Mouse (Mus musculus): ENCODE results near the gene Sec22a. TPM values are rescaled to one million over a fixed set of nuclear protein-coding genes. Genes with fewer than 3 reads are reported as not detected.

Sec22a gene
- polyA plus RNA-seq, 1 experiment from 2014 or later, result 37.3 TPM

DNA sequence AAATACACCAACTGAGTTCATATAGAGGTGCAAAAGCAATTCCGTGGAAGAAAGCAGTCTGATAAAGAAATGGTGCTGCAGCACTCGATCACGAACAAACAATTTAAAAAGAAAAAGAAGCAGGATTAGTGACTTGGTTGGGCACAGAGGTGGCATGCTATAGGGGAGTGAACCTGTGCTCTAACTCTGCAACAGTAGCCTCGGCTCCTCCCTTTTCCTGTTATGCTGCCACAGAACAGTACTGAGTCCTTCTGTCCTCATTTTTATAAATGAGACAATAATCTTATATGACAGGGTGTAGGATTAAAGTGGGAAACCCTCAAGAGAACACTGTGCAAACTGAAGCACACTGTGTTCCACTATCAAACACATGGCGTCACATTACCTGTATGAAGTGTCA lies 46.3 kb downstream of the Sec22a start:
- WGBS, result 88% methylated on average over 5 of the region's 5 CpGs
- H3K9me3 ChIP-seq (ENCODE audit: control insufficient read depth, low read length), result no peaks in the 10 kb centered on the region
- H3K4me2 ChIP-seq (ENCODE audit: low read length), result no peak overlapping the region
- H3K9ac ChIP-seq (ENCODE audit: low read depth, low read length), result no peak overlapping the region
- no peak for ATAC-seq
- no peak overlapping the region for H3K27ac ChIP-seq (ENCODE audit: low read depth, low read length)
- H3K27me3 ChIP-seq (replicated peaks; ENCODE audit: control insufficient read depth, insufficient read depth, low read length), result no peaks in the 10 kb centered on the region
- H3K4me3 ChIP-seq (ENCODE audit: low read length), result no peak overlapping the region
- peaks cover 7% of the 10 kb centered on the region; the same call in 1 of the 2 replicates for H3K36me3 ChIP-seq (ENCODE audit: control insufficient read depth, insufficient read depth, low read length)
- H3K4me1 ChIP-seq (ENCODE audit: control insufficient read depth, insufficient read depth, low read depth, low read length), result peaks cover 2% of the 10 kb centered on the region; the same call in 1 of the 2 replicates

GRCm38 (mm10) chr16:35316856-35317264 lies 46.9 kb downstream of the Sec22a start:
- no peak for ATAC-seq
- Histone ChIP-seq H3K27ac (ENCODE audit: low read depth, low read length) (no peak overlapping the region), H3K4me3 (ENCODE audit: low read length) (no peak overlapping the region), H3K9ac (ENCODE audit: low read depth, low read length) (no peak overlapping the region), H3K27me3 (replicated peaks; ENCODE audit: control insufficient read depth, insufficient read depth, low read length) (no peaks in the 10 kb centered on the region), H3K4me2 (ENCODE audit: low read length) (no peak overlapping the region), H3K36me3 (ENCODE audit: control insufficient read depth, insufficient read depth, low read length) (peaks cover 7% of the 10 kb centered on the region; the same call in 1 of the 2 replicates), H3K9me3 (ENCODE audit: control insufficient read depth, low read length) (no peaks in the 10 kb centered on the region), H3K4me1 (ENCODE audit: control insufficient read depth, insufficient read depth, low read depth, low read length) (peaks cover 2% of the 10 kb centered on the region)

GRCm38 (mm10) chr16:35315496-35315895 lies 48.2 kb downstream of the Sec22a start:
- H3K27me3 ChIP-seq (replicated peaks; ENCODE audit: control insufficient read depth, insufficient read depth, low read length), result no peaks in the 10 kb centered on the region
- ATAC-seq, result no peak
- no peak overlapping the region for H3K27ac ChIP-seq (ENCODE audit: low read depth, low read length)
- H3K4me3 ChIP-seq (ENCODE audit: low read length), result no peak overlapping the region
- H3K9me3 ChIP-seq (ENCODE audit: control insufficient read depth, low read length), result no peaks in the 10 kb centered on the region
- 42% methylated on average over 3 of the region's 3 CpGs for WGBS
- H3K36me3 ChIP-seq (ENCODE audit: control insufficient read depth, insufficient read depth, low read length), result peaks cover 7% of the 10 kb centered on the region; the same call in 1 of the 2 replicates
- no peak overlapping the region for H3K4me2 ChIP-seq (ENCODE audit: low read length)
- H3K9ac ChIP-seq (ENCODE audit: low read depth, low read length), result no peak overlapping the region
- H3K4me1 ChIP-seq (ENCODE audit: control insufficient read depth, insufficient read depth, low read depth, low read length), result peaks cover 2% of the 10 kb centered on the region

DNA sequence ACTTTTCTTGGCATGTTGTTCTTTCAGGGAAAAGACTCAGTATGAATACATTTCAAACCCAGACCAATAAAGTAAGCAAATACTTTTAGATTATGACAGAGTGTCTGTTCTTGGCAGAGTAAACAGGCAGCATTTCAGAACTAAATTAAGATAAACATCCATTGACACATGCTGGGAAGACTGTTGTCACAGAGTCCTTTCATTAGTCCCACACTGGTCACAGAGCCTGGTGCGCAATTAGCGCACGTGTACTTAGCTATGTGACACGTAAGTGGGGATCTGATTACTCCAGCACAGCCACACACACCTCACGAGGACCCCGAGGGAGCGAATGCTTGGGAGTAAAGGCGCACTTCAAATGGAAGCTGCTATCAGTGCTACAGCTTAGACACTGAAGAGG lies 52.1 kb downstream of the Sec22a start:
- peak; percentile 54; the same call in 1 of the 2 replicates for ATAC-seq

GRCm38 (mm10) chr16:35310551-35311110 lies 53.1 kb downstream of the Sec22a start:
- Histone ChIP-seq H3K27ac (ENCODE audit: low read depth, low read length) (no peak overlapping the region), H3K36me3 (ENCODE audit: control insufficient read depth, insufficient read depth, low read length) (peaks cover 7% of the 10 kb centered on the region; the same call in 1 of the 2 replicates), H3K9me3 (ENCODE audit: control insufficient read depth, low read length) (no peaks in the 10 kb centered on the region), H3K4me1 (ENCODE audit: control insufficient read depth, insufficient read depth, low read depth, low read length) (no peaks in the 10 kb centered on the region; the same call in 1 of the 2 replicates), H3K27me3 (replicated peaks; ENCODE audit: control insufficient read depth, insufficient read depth, low read length) (no peaks in the 10 kb centered on the region), H3K9ac (ENCODE audit: low read depth, low read length) (no peak overlapping the region), H3K4me2 (ENCODE audit: low read length) (no peak overlapping the region), H3K4me3 (ENCODE audit: low read length) (no peak overlapping the region)
- 59% methylated on average over 2 of the region's 2 CpGs for WGBS
- no peak for ATAC-seq

More for the DNA sequence above, 52.1 kb downstream of the Sec22a start:
- 43% methylated on average over 8 of the region's 8 CpGs for WGBS
- Histone ChIP-seq H3K4me2 (ENCODE audit: low read length) (no peak overlapping the region), H3K9ac (ENCODE audit: low read depth, low read length) (no peak overlapping the region), H3K4me1 (ENCODE audit: control insufficient read depth, insufficient read depth, low read depth, low read length) (no peaks in the 10 kb centered on the region; the same call in 1 of the 2 replicates), H3K4me3 (ENCODE audit: low read length) (no peak overlapping the region), H3K36me3 (ENCODE audit: control insufficient read depth, insufficient read depth, low read length) (peaks cover 7% of the 10 kb centered on the region; the same call in 1 of the 2 replicates), H3K27me3 (replicated peaks; ENCODE audit: control insufficient read depth, insufficient read depth, low read length) (no peaks in the 10 kb centered on the region), H3K9me3 (ENCODE audit: control insufficient read depth, low read length) (no peaks in the 10 kb centered on the region), H3K27ac (ENCODE audit: low read depth, low read length) (no peak overlapping the region)

DNA sequence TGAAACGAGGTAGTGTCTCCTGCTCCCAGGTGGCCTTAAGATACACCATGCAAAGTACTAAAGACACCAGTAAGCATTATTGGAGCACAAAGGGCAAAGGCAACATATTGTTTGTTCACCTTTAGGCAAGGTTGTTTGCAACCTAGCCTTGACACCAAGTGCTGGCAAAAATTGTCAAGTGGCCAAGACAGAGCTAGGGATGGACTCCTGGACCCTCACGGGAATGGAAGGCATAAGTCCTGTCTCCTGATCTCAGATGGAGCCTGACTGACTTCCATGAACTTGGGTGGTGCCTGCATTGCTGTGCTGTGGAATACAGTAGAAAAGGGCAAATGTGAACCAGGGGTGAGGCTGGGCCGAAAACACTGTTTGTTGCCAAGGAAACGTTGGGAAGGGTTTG lies 54.1 kb downstream of the Sec22a start:
- Histone ChIP-seq H3K9me3 (ENCODE audit: control insufficient read depth, low read length) (no peaks in the 10 kb centered on the region), H3K9ac (ENCODE audit: low read depth, low read length) (no peak overlapping the region), H3K27ac (ENCODE audit: low read depth, low read length) (no peak overlapping the region), H3K27me3 (replicated peaks; ENCODE audit: control insufficient read depth, insufficient read depth, low read length) (no peaks in the 10 kb centered on the region), H3K4me1 (ENCODE audit: control insufficient read depth, insufficient read depth, low read depth, low read length) (no peaks in the 10 kb centered on the region; the same call in 1 of the 2 replicates), H3K4me3 (ENCODE audit: low read length) (no peak overlapping the region), H3K4me2 (ENCODE audit: low read length) (no peak overlapping the region), H3K36me3 (ENCODE audit: control insufficient read depth, insufficient read depth, low read length) (peaks cover 9% of the 10 kb centered on the region; the same call in 1 of the 2 replicates)
- no peak; the same call in 1 of the 2 replicates for ATAC-seq
- 77% methylated on average over 4 of the region's 4 CpGs for WGBS

DNA sequence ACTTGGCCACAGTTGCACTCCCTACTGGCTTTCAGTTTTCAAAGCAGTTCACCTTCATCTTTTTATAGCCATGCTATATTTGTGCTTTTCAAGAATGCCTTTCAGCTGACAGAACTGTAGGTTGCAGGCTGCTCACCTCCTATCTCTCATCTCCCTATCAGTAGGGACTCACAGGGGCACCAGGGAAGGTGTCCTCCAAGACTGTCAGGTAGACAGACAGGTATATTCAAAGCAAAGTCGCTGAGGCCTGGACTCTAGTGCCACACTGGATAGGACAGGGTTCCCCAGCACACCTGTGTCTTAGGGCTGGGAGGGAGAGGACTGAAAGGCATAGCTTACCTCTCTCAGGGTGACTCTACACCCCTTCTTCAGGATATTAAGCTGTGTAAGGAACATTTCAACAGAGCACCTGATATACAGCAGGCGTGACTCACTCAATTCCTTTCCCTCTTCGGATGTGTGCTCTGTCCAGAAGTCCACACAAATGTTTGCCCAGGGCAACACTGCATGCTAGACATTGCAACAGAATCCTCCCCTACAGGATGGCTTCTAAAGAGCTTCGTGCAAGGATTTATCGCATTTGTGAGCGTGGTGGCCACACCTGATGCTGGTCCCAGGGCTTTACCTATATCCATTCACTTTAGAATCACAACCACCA lies 55.1 kb downstream of the Sec22a start:
- H3K4me2 ChIP-seq (ENCODE audit: low read length), result no peak overlapping the region
- whole genome bisulfite sequencing, result 93% methylated on average over 6 of the region's 6 CpGs
- no peak for ATAC-seq
- no peak overlapping the region for H3K27ac ChIP-seq (ENCODE audit: low read depth, low read length)
- H3K4me3 ChIP-seq (ENCODE audit: low read length), result no peak overlapping the region
- no peak overlapping the region for H3K9ac ChIP-seq (ENCODE audit: low read depth, low read length)
- H3K9me3 ChIP-seq (ENCODE audit: control insufficient read depth, low read length), result no peaks in the 10 kb centered on the region
- H3K4me1 ChIP-seq (ENCODE audit: control insufficient read depth, insufficient read depth, low read depth, low read length), result no peaks in the 10 kb centered on the region; the same call in 1 of the 2 replicates
- H3K36me3 ChIP-seq (ENCODE audit: control insufficient read depth, insufficient read depth, low read length), result peaks cover 12% of the 10 kb centered on the region; the same call in 1 of the 2 replicates
- H3K27me3 ChIP-seq (replicated peaks; ENCODE audit: control insufficient read depth, insufficient read depth, low read length), result no peaks in the 10 kb centered on the region

DNA sequence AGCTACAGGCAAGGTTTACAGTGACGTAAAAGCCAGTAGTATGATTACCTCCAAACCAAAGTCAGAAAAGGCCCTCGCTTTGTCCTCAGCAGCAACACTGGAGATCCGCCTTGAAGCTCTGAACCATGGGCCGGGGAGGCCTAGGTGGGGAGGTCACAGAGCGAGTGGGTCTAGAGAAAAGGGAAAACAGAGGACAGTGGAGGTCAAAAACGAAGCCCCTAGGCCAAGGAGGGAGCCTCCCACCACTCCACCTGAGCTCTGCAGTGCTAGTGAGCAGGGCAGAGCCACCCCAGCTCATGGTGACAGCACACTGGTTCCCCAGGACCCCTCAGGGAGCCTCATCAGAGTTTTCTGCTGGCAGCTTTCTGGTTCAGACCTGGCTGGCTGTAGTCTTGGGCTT lies 55.7 kb downstream of the Sec22a start:
- Histone ChIP-seq H3K36me3 (ENCODE audit: control insufficient read depth, insufficient read depth, low read length) (peaks cover 12% of the 10 kb centered on the region), H3K4me2 (ENCODE audit: low read length) (no peak overlapping the region), H3K27ac (ENCODE audit: low read depth, low read length) (no peak overlapping the region), H3K27me3 (replicated peaks; ENCODE audit: control insufficient read depth, insufficient read depth, low read length) (no peaks in the 10 kb centered on the region), H3K4me1 (ENCODE audit: control insufficient read depth, insufficient read depth, low read depth, low read length) (no peaks in the 10 kb centered on the region; the same call in 1 of the 2 replicates), H3K4me3 (ENCODE audit: low read length) (no peak overlapping the region), H3K9me3 (ENCODE audit: control insufficient read depth, low read length) (no peaks in the 10 kb centered on the region), H3K9ac (ENCODE audit: low read depth, low read length) (no peak overlapping the region)
- 87% methylated on average over 6 of the region's 6 CpGs for WGBS
- ATAC-seq, result no peak

DNA sequence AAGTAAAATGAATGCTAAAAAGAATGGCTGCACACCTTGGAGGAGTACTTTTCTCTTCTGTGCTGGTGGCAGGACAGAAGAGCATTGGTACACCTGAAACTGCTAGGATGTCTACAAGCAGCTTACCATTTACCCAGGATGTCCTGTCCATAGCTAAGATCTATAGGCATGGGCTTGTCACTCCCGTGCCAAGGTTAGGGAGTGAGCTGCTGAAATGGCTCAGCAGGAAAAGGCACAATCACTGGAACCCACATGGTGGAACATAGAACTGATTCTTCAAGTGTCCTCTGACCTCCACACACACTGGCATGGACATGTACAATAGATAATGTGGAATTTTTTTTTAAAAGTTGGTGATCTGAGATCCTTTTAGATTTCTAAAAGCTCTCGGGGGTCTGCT lies 56.4 kb downstream of the Sec22a start:
- Histone ChIP-seq H3K4me2 (ENCODE audit: low read length) (no peak overlapping the region), H3K4me1 (ENCODE audit: control insufficient read depth, insufficient read depth, low read depth, low read length) (no peaks in the 10 kb centered on the region; the same call in 1 of the 2 replicates), H3K4me3 (ENCODE audit: low read length) (no peak overlapping the region), H3K9ac (ENCODE audit: low read depth, low read length) (no peak overlapping the region), H3K36me3 (ENCODE audit: control insufficient read depth, insufficient read depth, low read length) (peaks cover 10% of the 10 kb centered on the region), H3K27me3 (replicated peaks; ENCODE audit: control insufficient read depth, insufficient read depth, low read length) (no peaks in the 10 kb centered on the region), H3K9me3 (ENCODE audit: control insufficient read depth, low read length) (no peaks in the 10 kb centered on the region), H3K27ac (ENCODE audit: low read depth, low read length) (no peak overlapping the region)
- 91% methylated on average over 2 of the region's 2 CpGs for WGBS
- ATAC-seq, result no peak

Measured in hindbrain, embryonic 16.5 days (tissue).